Mouse (Mus musculus) CH12.LX (cell line): ENCODE results near the gene Naa35.
A peak's percentile ranks its signal among the peaks of the same experiment; 100 is the strongest.

Source experiments
- CTCF ChIP-seq, 2 experiments: IDR thresholded peaks in 1 of 2; conservative IDR thresholded peaks in 1 of 2; 2 replicates each; pipeline ENCODE4 v1.5.1; 2011 to 2012; ENCODE audit warnings: low read depth in 2 of 2, low read length in 2 of 2, improper control_type of control experiment in 1 of 2, inconsistent platforms in 1 of 2, mild to moderate bottlenecking in 1 of 2, moderate library complexity in 1 of 2
- ELF1 ChIP-seq: IDR thresholded peaks from 2 replicates; pipeline ENCODE4 v1.6.1; 2014; ENCODE audit warnings: low read depth, mild to moderate bottlenecking, inconsistent platforms, low read length, improper control_type of control experiment
- RAD21 ChIP-seq: IDR thresholded peaks from 2 replicates; pipeline ENCODE4 v1.6.1; 2011; ENCODE audit warnings: low read depth, mild to moderate bottlenecking, low read length, improper control_type of control experiment, moderate library complexity
- UBTF ChIP-seq: IDR thresholded peaks from 2 replicates; pipeline ENCODE4 v1.6.1; 2012; ENCODE audit warnings: low read depth, mild to moderate bottlenecking, inconsistent platforms, low read length, improper control_type of control experiment, moderate library complexity
- USF1 ChIP-seq: IDR thresholded peaks from 2 replicates; pipeline ENCODE4 v1.6.1; 2014; ENCODE audit warnings: low read depth, mild to moderate bottlenecking, inconsistent platforms, low read length, improper control_type of control experiment

GRCm38 (mm10) chr13:59621643-59622489, 36.8 kb downstream of the Naa35 start:
- peak; percentile 38; the same call in 1 of the 2 replicates for TF ChIP-seq ELF1
- TF ChIP-seq CTCF (conservative IDR thresholded peaks at IDR 0.05 in 1 of 2, IDR thresholded peaks at IDR 0.05 in 1 of 2; ENCODE audit: low read depth in 2 of 2, low read length in 2 of 2) = no peak
- TF ChIP-seq UBTF = no peak
- no peak for TF ChIP-seq USF1
- TF ChIP-seq RAD21 = no peak; the same call in 1 of the 2 replicates
